Mouse (Mus musculus) embryo, embryonic 11.5 days (tissue): ENCODE results near the gene Zbed5.
"Not testable (repeated sequence)": the region's sequence is repeated elsewhere in the genome, so short reads cannot be mapped to it uniquely, and the experiment has no call there.

Source experiments
- DNase-seq: peaks from one replicate; pipeline ENCODE4 v3.0.0-alpha.2; 2012; ENCODE audit warnings: low read depth, low spot score

Gene Zbed5

DNA sequence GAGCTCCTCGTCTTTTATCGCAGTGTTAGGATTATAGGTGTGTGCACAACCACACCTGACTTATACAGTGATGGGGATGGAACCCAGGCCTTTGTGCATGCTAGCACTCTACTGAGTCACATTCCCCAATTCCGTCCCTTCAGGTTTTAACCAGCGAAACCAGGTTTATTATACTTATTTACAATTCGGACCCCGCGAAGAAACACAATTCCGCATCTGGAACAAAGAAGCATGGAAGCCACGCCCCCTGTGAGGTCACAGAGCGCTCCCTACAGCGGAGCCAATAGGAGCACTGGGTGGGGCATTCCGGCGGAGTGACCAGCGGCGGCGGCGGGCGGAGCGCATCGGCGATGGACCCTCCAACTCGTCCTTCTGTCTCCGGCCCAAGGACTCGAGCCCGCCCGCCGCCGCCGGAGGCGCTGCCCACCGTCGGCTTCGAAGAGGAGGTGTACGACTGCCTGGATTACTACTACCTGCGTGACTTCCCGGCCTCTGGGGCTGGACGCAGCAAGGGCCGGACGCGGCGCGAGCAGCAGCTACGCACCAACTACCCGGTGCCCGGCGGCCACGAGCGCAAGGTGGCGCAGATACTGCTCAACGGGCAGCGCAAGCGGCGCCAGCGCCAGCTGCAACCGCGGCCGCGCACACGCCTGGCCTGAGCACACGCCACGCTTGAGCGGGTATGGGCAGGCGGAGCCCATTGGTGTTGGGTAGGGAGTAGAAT, 12.9 kb downstream of the Zbed5 start, which contains the start of gene Nupr1l:
Nupr1l (plus strand) TSS at position 299 of the 724 bp plus-strand sequence.
- DNase-seq = peak; percentile 89

DNA sequence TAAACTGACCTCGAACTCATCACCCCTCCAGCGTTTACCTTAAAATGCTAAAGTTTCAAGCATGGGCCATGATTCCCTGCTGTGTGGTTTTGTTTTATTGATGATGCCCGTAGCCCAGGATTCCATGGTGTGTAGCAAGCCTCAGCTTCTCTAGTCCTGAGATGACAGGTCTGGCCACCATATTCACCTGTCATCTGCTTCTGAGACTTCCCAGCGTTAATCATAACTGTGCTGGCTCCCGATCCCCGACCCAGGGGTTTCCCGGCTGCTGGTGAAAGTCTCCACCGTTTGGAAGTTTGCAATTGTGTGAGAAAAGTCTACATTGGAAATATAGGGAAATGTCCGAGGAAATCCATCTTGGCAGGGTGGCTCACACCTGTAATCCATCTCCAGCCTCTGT, 13.6 kb downstream of the Zbed5 start:
- no peak for DNase-seq

DNA sequence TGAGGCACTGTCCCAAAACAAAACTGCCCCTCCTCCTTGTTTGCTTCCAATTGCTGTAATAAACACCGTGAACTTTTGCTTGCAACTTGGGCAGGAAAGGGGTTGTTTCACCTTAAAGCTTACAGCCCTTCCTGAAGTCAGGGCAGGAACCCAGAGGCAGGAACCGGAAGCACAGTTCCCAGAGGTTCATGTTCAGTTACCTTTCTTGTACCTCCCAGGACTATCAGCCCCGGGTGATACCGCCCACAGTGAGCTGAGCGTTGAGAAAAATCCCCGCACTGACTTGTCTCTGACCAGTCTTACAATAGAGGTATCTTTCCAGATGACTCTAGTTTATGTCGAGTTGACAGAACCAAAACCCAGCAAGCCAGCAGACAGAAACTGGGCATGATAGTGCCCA, 14.1 kb downstream of the Zbed5 start:
- DNase-seq = no peak

DNA sequence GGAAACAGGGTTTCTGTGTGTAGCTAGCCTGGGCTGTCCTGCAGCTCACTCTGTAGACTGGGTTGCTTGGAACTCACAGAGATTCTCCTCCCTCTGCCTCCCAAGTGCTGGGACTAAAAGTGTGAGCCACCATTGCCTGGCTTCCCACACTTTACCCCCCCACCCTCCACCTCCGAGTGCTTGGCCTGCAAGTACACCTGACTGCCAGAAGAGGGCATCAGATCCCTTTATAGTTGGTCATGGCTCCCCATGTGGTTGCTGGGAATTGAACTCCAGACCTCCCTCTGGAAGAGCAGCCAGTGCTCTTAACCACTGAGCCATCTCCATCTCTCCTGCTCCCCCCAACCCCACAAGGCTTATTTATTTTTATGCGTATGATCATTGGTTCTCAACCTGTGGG, 18.5 kb downstream of the Zbed5 start:
- DNase-seq = no peak

DNA sequence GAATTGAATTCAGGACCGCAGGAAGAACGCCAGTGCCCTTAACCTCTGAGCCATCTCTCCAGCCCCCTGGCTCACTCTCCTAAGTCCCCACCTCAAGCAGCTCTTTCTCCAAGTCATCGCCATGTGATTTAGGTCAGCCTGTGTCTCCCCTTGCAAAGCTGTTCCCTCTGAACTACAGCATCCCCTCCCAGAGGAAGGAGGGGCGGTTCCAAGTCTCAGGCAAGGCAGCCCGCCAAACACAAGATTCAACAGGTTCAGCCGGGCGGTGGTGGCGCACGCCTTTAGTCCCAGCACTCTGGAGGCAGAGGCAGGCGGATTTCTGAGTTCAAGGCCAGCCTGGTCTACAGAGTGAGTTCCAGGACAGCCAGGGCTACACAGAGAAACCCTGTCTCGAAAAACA, 20.0 kb downstream of the Zbed5 start:
- DNase-seq = not testable (repeated sequence)

DNA sequence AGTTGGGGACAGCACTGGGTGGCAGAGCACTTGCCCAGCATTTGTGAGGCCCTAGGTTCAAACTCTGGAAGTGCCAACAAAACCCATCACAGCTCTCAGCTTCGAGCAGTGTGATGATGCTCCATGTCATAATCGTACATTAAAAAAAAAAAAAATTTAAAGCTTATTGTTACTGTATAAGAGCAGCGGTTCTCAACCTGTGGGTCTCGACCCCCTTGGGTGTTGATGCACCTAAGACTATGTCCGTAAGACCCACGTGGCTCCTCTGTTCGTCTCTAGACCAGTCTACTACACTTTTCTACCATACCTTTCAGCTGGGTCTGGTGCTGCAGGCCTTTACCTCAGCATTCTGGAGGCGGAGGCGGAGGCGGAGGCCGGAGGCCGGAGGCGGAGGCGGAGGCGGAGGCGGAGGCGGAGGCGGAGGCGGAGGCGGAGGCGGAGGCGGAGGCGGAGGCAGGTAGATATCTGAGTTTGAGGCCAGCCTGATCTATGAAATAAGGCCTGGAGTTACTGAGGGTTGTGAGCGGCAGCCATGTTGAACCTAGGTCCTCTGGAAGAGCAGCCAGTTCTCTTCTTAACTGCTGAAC, 22.6 kb downstream of the Zbed5 start:
- no peak for DNase-seq

DNA sequence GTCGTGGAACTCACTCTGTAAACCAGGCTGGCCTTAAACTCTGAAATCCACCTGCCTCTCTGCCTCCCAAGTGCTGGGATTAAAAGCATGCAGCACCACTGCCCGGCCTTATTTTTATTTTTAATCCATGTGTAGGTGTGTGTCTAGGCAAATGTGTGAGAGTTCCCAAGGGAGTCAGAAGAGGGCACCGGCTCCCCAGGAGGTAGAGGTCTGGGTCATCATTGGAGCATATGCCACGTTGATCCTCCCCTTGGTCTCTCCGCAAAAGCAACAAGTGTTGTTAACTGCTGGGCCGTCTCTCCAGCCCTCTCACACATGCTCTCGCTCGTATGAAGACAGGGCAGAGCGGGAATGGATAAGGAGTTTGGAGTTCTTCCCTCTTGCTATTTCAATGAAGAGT, 23.2 kb downstream of the Zbed5 start:
- no peak for DNase-seq

DNA sequence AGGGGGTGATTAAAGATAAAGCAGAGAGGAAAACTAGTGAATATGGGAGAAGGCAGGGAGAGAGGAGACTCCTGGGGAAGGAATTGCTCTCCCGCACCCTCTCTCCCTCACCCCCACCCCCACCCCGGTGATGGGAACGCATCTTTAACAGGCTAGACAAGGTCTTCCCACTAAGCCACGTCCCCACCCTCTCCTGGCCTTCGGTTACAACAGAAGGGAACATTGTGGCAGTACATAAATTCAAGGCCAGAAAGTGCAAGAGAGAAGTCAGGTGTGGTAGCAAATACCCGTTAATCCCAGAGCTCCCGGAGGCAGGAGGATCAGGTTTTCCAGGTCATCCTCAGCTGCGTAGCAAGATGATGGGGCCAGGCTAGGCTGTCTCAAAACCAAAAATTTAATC, 23.8 kb downstream of the Zbed5 start:
- no peak for DNase-seq

DNA sequence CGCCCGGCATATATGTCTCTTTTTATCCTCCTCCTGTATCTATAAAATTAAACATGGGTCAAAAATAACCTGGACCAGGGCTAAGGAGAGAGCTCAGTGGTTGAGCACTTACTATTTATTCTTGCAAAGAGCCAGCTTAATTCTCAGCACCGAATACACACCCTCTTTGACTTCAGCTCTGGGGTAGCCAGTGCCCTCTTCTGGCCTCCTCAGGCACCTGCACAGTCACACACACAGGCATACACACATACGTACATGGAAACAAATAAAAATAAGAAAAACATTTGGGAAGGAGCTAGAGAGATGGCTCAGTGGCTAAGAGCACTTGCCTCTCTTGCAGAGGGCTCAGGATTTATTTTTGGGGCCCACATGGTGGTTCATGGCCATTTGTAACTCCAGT, 26.4 kb downstream of the Zbed5 start:
- no peak for DNase-seq

DNA sequence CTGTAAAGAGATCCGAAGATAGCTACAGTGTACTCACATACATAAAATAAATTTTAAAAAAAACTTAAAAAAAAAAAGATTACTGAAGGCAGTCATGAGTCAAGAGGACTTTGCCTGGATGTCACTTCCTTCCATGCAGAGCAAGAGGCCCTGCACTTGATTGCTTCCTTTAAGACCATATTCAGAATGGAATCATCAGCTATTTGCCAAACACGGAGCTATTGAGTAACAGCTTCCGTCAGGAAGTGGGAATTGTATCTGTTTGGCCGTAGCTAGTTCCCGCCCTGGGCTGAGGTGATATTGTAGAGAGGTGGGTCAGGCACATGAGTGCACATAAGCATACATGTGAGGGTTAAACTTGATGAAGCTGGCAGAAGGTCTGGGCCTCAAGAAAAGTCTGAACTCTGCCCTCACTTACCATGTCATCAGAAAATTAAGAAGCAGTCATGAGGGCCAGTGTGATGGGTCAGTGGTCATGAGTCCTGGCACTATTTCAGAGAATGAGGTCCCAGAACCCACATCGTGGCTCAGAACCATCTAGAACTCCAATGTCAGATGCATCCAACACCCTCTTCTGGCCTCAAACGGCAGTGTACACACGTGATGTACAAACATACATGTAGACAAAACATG, 29.4 kb downstream of the Zbed5 start:
- no peak for DNase-seq

DNA sequence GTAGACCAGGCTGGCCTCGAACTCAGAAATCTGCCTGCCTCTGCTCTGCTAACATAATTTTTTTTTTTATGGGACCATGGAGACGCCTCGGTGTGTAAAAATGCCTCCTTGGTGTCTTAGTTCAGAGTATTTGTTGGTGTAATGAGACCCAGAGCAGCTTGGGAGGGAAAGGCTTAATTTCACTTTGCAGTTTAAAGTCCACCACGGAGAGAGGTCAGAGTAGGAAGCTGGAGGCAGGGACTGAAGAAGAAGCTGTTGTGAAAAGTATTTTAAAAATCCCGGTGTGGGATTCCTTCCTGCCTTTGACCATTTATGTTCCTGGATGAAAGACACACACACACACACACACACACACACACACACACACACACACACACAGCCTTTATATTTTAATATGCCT, 30.4 kb downstream of the Zbed5 start:
- no peak for DNase-seq

DNA sequence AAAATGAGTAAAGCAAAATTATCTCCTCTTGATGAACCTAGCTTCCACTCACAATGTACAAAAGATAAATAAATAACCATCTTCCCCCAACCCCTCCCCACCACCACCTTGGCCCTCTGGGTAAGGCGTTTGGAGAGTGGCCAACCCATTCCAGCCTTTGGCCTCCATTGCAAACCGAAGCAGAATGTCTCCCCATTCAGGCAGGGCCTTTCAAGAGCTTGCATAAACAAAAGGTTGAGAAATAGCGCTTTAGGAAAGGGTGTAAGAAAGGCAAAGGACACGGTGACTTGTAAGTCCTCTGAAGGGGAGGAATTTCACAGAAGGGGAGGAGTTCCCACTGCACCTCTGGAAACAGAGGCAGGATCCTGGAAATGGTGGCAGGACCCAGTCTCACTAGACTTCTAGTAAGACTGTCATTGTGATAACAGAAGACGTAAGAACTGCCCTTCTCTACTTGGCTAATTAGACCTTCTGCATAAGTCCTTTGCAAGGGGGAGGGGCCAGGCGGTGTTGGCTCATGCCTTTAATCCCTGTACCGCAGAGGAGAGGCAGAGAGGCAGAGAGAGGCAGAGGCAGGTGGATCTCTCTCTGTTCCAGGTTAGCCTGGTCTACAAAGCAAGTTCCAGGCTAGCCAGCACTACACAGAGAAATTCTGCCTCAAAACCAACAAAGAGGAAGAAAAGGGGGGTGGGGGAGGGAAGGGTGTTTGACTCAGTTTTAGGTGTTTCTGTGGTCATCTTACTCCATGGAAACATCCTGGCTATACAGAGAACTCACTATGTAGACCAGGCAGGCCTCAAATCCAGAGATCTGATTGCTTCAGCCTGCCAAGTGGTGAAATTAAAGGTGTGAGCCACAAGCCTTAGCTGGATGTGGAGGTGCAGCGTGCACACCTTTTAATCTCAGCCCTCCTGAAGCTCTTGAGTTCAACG, 34.7 kb downstream of the Zbed5 start:
- DNase-seq = no peak

DNA sequence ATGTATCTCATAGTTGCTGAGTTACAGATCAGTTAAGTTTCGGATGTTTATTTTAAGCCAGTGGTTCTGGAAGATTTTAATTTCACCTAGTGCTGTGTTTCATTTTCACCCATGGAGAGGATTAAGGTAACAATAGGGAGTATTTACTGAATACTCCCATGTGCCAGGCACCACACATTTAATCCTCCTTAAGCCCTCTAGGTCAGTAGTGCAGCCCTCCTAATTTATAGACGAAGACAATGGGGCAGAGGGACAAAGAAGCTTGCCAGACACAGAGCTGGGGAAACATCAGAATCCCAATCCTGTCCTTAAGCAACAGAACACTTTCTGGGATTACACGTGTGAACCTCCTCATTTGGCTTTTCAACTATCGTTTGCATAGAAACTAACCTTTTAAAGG, 41.4 kb downstream of the Zbed5 start:
- no peak for DNase-seq

DNA sequence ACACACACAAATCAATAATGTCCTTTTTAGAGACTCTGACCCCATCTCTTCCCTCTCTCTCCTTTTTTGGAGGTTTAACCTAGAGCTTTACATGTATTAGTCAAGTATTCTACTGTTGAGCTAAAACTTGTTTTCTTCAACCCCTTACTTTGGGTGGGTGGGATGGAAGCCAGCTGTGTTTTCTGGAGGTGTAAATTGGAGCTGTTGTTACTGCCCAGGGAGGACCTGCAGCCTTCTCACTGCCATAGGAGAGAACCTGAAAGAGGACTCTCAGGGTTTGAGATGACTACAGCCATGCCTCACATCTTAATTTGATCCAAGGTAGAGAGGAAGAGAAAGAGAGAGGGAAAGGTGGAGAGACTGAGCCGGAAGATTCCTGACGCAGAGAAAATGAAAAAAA, 44.8 kb downstream of the Zbed5 start:
- no peak for DNase-seq

DNA sequence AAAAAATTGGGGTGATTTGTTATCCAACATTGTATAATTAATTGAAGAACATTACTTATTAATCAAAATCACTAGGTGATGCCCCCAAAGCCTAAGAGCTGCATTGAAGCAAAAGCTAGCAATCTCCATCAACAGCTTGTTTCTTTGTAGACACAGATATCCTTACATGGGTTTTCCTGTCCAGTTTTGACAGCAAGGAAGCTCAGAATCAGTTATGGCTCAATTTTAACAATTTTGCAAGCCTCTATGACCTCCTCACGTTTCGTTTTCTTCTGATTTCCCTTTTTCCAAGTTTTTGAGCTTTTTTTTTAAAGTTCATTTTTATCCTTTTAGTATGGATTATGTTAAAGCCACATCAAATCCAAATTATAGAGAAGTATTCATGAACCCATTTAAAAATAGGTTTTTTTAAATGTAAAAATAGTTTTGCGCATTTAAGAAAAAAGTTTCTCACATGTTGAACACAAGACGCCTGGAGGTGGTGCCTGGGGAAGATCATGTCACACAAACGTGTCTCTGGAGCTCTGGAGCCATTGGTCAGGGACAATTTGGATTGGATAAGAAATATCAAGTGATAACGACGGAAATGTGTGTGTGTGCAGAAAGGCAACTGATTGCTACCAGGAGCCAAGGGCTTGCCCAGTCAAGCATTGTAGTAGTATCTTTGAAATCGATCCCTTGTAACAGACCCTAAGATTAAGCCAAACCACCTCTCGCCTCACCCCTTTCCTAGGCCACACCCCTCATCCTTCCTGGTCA, 45.4 kb downstream of the Zbed5 start:
- DNase-seq = no peak

DNA sequence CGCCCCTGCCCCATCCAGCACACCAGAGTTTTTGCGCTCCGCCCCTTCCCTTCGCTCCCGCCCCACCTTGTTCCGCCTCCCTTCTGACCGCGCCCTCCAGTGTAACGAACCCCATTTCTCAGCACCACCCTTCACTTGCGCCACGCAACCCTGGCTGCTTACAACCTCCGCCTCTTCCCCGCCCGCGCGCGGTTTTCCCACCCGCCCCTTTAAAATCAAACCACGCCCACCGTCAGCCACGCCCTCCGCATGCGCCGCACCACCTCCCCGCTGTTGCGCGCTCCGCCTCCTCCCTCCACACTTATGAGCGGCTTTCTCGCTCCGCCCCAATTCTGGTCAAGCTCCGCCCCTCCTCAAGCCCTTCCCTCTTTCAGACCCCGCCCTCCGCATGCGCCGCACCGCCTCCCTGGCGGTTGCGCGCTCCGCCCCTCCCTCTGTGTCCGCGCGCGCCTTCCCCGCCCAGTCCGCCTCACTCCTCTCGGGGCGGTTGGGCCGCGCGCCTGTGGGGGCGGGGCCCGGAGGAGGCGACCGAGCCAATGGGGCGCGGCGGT, 46.0 kb downstream of the Zbed5 start, which contains the start of gene Vkorc1l1:
Vkorc1l1 (plus strand) TSS at position 476 of the 551 bp plus-strand sequence.
- DNase-seq = peak; percentile 99

DNA sequence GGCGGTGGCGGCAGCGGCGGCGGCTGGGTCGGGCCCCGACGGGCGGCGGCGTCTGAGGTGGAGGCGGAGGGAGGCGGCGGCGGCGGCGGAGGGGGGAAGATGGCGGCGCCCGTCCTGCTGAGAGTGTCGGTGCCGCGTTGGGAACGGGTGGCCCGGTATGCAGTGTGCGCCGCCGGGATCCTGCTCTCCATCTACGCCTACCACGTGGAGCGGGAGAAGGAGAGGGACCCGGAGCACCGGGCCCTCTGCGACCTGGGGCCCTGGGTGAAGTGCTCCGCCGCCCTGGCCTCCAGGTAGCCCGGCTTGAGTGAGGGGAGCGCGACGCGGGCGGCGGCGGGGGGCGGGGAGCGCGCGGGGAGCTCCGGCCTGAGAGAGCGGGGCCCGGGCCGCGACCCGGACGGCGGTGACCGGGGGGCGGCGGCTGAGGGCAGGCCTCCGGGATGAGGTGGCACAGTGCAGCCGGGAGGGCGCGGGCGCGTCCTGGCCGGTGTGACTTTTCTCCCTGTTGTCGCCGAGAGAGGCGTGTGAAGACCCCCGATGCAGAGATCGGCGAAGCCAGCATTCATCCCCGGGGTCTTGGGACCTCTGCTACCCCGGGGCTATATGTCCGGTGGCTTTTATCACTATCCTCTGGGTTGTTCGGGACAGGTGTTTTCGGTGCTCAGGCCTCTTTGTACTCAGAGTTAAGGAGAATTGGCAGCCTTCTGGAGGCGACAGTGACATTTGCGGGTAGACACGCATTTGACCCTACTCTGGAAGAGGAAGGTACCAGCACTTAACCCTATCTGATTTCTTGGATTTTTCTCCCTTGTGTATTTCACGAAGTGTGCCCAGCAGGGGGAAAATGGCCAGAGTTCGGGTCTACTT, 46.8 kb downstream of the Zbed5 start:
- peak; percentile 14 for DNase-seq

DNA sequence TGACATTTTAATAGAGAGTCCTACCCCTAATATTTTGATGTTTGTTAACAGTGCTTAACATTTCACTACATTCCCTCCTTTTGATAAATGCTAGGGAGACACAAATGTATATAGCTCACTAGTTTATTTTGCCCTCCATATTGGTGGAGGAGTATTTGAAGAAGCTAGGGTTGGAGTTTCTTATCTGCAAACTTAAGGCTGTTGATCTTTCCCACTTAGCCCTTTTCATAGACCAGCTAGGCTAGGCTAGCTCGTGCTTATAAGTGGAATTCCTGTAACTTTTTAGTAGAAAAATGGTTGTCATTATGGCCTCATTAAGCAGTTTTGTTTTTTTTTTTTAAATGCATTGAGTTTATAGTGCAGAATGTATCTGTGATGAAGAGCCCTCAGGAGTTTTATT, 47.9 kb downstream of the Zbed5 start:
- no peak for DNase-seq

DNA sequence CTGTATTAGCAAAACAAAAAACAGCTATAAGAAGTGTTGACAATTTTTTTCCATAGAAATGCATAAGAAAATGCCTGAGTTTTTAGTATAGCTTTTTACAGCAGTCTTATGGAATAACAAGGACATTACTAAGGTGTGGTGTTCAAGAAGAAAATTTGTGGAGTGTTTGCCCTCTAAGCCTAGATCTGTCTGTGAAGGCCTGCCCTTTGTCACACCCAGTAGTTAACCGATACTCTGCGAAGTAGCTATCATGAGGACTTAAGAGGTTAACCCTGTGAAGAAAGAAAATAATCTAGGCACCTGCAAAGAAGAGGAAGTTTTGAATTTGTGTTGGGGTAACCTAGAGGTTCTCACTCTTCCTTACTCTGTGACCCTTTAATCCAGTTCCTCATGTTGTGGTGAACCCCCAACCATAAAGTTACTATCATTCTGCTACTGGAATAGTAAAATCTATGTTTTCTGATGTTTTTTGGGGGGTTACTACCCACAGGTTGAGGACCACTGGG, 52.1 kb downstream of the Zbed5 start:
- DNase-seq = no peak

DNA sequence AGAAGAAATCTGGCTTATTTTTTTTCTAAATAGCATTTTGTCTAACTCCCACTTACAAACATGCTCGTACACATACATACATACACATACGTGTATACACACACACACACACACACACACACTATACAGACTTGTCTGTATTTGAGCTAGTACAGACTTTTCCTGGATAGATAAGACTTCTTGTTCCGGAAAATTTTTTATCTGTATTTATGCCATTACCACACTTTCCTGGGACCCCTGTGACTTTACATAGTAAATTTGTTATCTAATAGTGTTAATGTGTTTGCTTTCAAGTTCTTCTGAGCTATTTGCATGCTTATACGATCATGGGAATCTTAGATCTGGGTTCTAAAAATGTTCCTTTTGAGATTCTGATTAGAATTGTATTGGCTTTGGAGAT, 56.6 kb downstream of the Zbed5 start:
- no peak for DNase-seq
